Mouse (Mus musculus): ENCODE data around the gene Eif4ebp2. TPM values are rescaled to one million over a fixed set of nuclear protein-coding genes. Genes with fewer than 3 reads are reported as not detected.

Gene Eif4ebp2
- polyA plus RNA-seq, 1 experiment = 132 TPM

DNA sequence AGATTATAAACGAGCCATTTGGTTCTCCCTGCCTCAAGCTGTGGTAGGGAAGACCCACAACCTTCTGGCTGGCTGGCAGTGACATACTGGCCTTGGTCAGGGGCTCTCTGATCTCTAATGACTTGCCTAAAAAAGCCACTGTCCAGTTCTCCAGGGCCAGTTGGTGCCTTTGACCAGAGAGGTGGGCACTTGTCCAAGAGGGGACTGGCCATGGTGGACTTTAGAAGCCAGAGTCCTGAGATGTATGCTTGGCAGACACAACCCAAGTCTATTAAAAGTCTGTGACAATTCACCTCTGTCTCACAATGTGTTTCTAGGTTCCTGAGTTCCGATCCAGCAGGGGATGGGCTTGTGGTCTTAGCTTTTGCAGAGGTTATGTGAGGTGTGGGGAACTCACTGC, 27.4 kb downstream of the Eif4ebp2 start:
- 58% methylated on average over 2 of the region's 2 CpGs for WGBS
- DNase-seq = no peak
- H3K4me1 ChIP-seq (ENCODE audit: control insufficient read depth, insufficient read depth, low read length) = peaks cover 9% of the 10 kb centered on the region; the same call in 1 of the 2 replicates
- TF ChIP-seq CTCF (IDR thresholded peaks at IDR 0.05; ENCODE audit: insufficient read depth, low read length) (no peak), POLR2A (IDR thresholded peaks at IDR 0.05; ENCODE audit: borderline replicate concordance, extremely low read depth, low read depth, low read length) (no peak)
- no peak overlapping the region for H3K4me3 ChIP-seq (replicated peaks; ENCODE audit: extremely low read depth, low read depth, low read length)

DNA sequence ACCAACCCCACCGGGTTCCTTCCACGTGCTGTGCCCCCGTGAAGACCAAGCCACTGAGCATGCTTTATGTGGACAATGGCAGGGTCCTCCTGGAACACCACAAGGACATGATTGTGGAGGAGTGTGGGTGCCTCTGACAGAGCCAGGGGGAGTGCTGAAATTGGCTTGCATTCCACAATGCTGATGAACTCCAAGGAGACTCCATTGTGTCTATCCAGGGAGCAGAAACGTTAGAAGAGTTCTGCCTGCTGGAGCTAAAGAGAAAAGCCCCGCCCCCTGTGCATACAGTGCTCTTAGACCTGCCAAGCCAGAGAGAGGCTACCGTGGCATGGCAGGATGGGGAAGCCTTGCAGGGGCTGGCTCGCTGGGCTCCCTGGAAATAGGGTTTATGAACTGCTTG, 28.0 kb downstream of the Eif4ebp2 start:
- Histone ChIP-seq H3K4me1 (ENCODE audit: control insufficient read depth, insufficient read depth, low read length) (peaks cover 9% of the 10 kb centered on the region; the same call in 1 of the 2 replicates), H3K4me3 (replicated peaks; ENCODE audit: extremely low read depth, low read depth, low read length) (no peak overlapping the region)
- no peak for DNase-seq
- WGBS = 14% methylated on average over 7 of the region's 7 CpGs
- no peak for TF ChIP-seq CTCF (IDR thresholded peaks at IDR 0.05; ENCODE audit: insufficient read depth, low read length)
- no peak for TF ChIP-seq POLR2A (IDR thresholded peaks at IDR 0.05; ENCODE audit: borderline replicate concordance, extremely low read depth, low read depth, low read length)

DNA sequence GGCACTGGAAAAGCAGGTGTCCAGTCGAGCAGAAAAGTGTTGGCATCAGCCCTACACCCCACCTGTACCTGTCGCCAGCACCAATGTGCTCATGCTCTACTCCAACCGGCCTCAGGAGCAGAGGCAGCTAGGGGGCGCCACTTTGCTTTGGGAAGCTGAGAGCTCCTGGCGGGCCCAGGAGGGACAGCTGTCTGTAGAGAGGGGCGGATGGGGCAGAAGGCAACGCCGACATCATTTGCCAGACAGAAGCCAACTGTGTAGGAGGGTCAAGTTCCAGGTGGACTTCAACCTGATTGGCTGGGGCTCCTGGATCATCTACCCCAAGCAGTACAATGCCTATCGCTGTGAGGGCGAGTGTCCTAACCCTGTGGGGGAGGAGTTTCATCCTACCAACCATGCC, 29.2 kb downstream of the Eif4ebp2 start:
- 67% methylated on average over 10 of the region's 10 CpGs for WGBS
- TF ChIP-seq CTCF (IDR thresholded peaks at IDR 0.05; ENCODE audit: insufficient read depth, low read length) (0 out of 2 replicates have a peak, but pooled peaks have one; percentile 8), POLR2A (IDR thresholded peaks at IDR 0.05; ENCODE audit: borderline replicate concordance, extremely low read depth, low read depth, low read length) (no peak)
- Histone ChIP-seq H3K4me1 (ENCODE audit: control insufficient read depth, insufficient read depth, low read length) (peaks cover 12% of the 10 kb centered on the region), H3K4me3 (replicated peaks; ENCODE audit: extremely low read depth, low read depth, low read length) (no peak overlapping the region)
- DNase-seq = peak; percentile 35

DNA sequence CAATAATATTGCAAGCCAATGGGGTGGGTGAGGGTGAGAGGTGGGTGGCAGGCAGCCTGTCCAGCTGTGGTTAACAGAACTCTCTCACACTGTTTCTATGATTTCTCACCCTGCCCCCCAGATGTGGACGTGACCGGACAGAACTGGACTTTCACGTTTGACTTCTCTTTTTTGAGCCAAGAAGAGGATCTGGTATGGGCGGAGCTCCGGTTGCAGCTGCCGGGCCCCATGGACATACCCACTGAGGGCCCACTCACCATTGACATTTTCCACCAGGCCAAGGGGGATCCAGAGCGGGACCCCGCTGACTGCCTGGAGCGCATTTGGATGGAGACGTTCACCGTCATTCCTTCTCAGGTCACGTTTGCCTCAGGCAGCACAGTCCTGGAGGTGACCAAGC, 29.6 kb downstream of the Eif4ebp2 start:
- DNase-seq = no peak
- Histone ChIP-seq H3K4me3 (replicated peaks; ENCODE audit: extremely low read depth, low read depth, low read length) (no peak overlapping the region), H3K4me1 (ENCODE audit: control insufficient read depth, insufficient read depth, low read length) (peaks cover 11% of the 10 kb centered on the region)
- WGBS = 69% methylated on average over 12 of the region's 12 CpGs
- TF ChIP-seq CTCF (IDR thresholded peaks at IDR 0.05; ENCODE audit: insufficient read depth, low read length) (no peak), POLR2A (IDR thresholded peaks at IDR 0.05; ENCODE audit: borderline replicate concordance, extremely low read depth, low read depth, low read length) (no peak)

DNA sequence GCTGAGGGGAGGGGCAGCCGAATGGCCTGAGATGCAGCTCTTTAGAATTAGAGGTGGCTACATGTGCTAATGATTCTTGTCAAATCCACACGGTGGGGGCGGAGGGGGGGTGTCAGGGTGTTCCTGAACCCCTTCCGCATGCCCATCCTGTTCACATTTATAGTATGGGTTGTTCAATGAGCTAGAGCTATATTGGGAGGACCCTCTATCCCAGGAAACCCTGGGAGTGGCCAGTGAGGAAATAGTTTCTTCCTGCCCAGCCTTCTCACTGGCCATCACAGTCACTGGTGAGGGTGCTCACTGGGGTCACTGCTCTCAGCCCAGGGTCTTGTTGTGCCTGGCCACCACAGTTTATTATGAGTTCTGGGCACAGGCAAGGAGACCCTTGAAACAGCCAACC, 32.5 kb downstream of the Eif4ebp2 start:
- H3K4me1 ChIP-seq (ENCODE audit: control insufficient read depth, insufficient read depth, low read length) = peaks cover 4% of the 10 kb centered on the region
- 57% methylated on average over 4 of the region's 4 CpGs for WGBS
- no peak overlapping the region for H3K4me3 ChIP-seq (replicated peaks; ENCODE audit: extremely low read depth, low read depth, low read length)
- no peak for DNase-seq
- TF ChIP-seq CTCF (IDR thresholded peaks at IDR 0.05; ENCODE audit: insufficient read depth, low read length) (no peak), POLR2A (IDR thresholded peaks at IDR 0.05; ENCODE audit: borderline replicate concordance, extremely low read depth, low read depth, low read length) (peak; percentile 39; the same call in 1 of the 2 replicates)

DNA sequence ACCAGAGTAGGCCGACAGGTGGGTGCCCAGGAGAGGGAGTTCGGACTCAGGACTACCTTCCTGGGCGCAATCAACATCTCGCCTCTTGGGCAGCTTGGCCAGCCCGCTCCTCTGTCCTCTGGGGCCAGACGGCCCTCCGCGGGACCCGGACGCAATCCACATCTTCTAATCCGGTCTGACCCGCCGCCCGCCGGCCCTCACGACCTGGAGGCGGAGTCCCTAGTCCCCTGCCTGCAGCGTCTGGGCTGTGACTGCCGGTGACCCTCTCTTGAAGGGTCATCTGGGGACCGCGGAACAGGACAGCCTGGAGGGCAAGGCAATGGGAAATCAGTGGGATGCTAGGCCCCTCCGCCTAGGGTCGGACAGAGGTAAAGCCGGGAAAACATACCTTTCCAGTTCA, 33.3 kb downstream of the Eif4ebp2 start:
- TF ChIP-seq POLR2A (IDR thresholded peaks at IDR 0.05; ENCODE audit: borderline replicate concordance, extremely low read depth, low read depth, low read length) (no peak), CTCF (IDR thresholded peaks at IDR 0.05; ENCODE audit: insufficient read depth, low read length) (no peak)
- no peak for DNase-seq
- Histone ChIP-seq H3K4me1 (ENCODE audit: control insufficient read depth, insufficient read depth, low read length) (peaks cover 4% of the 10 kb centered on the region), H3K4me3 (replicated peaks; ENCODE audit: extremely low read depth, low read depth, low read length) (no peak overlapping the region)
- WGBS = 20% methylated on average over 23 of the region's 24 CpGs

DNA sequence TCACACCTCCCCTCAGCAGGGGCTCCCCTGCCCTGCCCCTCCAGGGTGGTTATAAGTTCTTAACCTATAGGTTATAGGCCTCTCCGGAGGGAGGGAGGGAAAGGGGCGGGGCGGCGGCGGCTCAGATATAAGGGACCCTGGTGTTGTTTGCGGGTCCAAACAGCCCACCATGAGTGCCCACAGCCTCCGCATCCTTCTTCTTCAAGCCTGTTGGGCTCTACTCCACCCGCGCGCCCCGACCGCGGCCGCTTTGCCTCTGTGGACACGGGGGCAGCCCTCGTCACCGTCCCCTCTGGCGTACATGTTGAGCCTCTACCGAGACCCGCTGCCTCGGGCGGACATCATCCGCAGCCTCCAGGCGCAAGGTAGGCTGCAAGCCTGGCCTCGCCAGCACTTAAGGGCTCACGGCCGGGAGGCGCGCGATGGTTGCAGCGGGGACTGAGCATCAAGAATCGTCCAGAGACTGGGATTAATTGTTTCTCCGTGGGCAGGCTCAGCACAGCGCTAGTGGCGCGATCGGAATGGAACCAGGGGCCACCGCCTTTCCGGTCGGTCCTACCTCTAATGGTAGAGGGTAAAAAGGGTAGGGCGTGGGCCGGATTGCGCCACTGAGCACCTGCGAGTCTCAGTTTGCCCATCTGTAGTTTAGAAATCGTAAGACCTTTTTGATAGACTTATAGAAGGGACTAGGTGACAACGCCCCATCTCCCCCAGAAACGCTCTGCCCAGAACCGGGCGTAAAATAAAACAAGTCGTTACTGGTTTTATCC, 34.1 kb downstream of the Eif4ebp2 start:
- Histone ChIP-seq H3K4me1 (ENCODE audit: control insufficient read depth, insufficient read depth, low read length) (peaks cover 4% of the 10 kb centered on the region), H3K4me3 (replicated peaks; ENCODE audit: extremely low read depth, low read depth, low read length) (peak overlapping the region; percentile 58)
- DNase-seq = no peak
- no peak for TF ChIP-seq CTCF (IDR thresholded peaks at IDR 0.05; ENCODE audit: insufficient read depth, low read length)
- no peak for TF ChIP-seq POLR2A (IDR thresholded peaks at IDR 0.05; ENCODE audit: borderline replicate concordance, extremely low read depth, low read depth, low read length)
- WGBS = 3% methylated on average over 50 of the region's 50 CpGs

DNA sequence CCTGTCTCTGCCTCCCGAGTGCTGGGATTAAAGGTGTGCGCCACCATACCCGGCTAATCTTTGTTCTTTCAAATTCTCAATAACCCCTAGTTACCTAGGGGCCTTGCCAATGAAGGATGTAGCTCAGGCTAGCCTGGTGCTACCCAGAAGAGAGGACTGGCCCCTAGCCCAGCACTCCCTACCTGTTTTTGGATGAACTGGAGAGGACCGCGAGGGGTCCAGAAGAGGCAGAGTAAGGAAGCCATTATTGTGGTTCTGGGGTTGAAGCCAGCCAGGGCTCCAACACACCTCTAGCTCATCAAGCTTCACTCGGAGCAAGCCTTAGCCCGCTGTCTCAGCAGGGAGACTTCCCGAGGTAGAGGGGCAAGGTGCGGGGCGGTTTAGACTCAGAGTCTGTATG, 34.8 kb downstream of the Eif4ebp2 start, which contains the start of gene Nodal:
Gene Nodal (plus strand): TSS at position 301 of the 400 bp plus-strand sequence.
- TF ChIP-seq POLR2A (IDR thresholded peaks at IDR 0.05; ENCODE audit: borderline replicate concordance, extremely low read depth, low read depth, low read length) = no peak
- no peak for TF ChIP-seq CTCF (IDR thresholded peaks at IDR 0.05; ENCODE audit: insufficient read depth, low read length)
- H3K4me3 ChIP-seq (replicated peaks; ENCODE audit: extremely low read depth, low read depth, low read length) = peak within 1 kb of the TSS; percentile 58
- DNase-seq = no peak
- H3K4me1 ChIP-seq (ENCODE audit: control insufficient read depth, insufficient read depth, low read length) = peaks cover 4% of the 10 kb centered on the region
- 45% methylated on average over 10 of the region's 10 CpGs for WGBS

DNA sequence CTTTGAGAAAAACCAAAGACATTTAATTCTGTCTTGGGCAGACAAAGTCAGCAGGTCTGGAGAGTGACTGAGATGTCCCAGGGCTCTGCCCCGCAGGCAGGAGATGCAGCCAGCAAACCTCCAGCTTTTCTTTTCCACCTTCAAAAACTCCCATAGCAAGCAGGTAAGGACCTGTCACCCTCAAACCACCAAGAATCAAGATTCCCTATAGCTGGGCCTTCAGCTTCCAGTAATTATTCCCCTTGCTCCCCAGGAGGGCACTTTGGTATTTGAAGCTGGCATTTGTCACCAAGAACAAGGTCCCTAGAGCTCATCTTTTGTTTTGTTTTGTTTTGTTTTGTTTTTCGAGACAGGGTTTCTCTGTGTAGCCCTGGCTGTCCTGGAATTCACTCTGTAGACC, 35.4 kb downstream of the Eif4ebp2 start:
- no peak for DNase-seq
- Histone ChIP-seq H3K4me3 (replicated peaks; ENCODE audit: extremely low read depth, low read depth, low read length) (no peak overlapping the region), H3K4me1 (ENCODE audit: control insufficient read depth, insufficient read depth, low read length) (peaks cover 4% of the 10 kb centered on the region)
- TF ChIP-seq POLR2A (IDR thresholded peaks at IDR 0.05; ENCODE audit: borderline replicate concordance, extremely low read depth, low read depth, low read length) (no peak), CTCF (IDR thresholded peaks at IDR 0.05; ENCODE audit: insufficient read depth, low read length) (no peak)
- WGBS = 84% methylated on average over 2 of the region's 2 CpGs

DNA sequence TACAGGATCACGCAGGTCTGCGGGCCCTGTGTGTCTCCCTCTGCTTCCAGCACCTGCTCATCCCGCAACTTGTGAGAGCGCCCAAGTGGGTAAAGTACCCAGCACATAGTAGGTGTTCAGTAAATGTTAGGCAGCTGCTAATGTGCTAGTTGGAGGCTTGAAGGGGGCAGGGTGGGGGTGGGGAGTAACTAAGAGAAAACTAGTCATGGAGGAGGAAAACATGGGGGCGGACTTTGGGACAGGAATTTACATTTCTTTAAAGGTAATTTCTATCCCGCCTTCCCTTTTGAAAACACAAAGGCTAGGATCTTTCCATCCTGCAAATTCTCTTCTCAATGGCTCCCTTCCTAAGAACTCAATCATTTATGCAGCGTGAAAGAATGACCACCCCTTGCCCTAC, 35.9 kb downstream of the Eif4ebp2 start:
- DNase-seq = no peak
- TF ChIP-seq CTCF (IDR thresholded peaks at IDR 0.05; ENCODE audit: insufficient read depth, low read length) (no peak), POLR2A (IDR thresholded peaks at IDR 0.05; ENCODE audit: borderline replicate concordance, extremely low read depth, low read depth, low read length) (no peak)
- Histone ChIP-seq H3K4me1 (ENCODE audit: control insufficient read depth, insufficient read depth, low read length) (peaks cover 4% of the 10 kb centered on the region), H3K4me3 (replicated peaks; ENCODE audit: extremely low read depth, low read depth, low read length) (no peak overlapping the region)
- 82% methylated on average over 7 of the region's 7 CpGs for WGBS

Data from lung, adult 2 months (tissue).